Mouse (Mus musculus) G1E (cell line): ENCODE measurements at regions not wholly inside any gene's neighbourhood (a gene's known extent, or its start where the extent isn't known, plus 50 kb on each side); places are given as distances from the start of the nearest gene placed in this dataset.

ENCODE experiments used
- CTCF ChIP-seq: IDR thresholded peaks from 2 replicates; pipeline ENCODE4 v1.5.1; 2012; ENCODE audit warnings: low read depth, low read length, inconsistent platforms, mixed read lengths
- GATA1 ChIP-seq: IDR thresholded peaks from 2 replicates; pipeline ENCODE4 v1.6.1; 2012; ENCODE audit warnings: borderline replicate concordance, low read length, inconsistent platforms, mixed read lengths
- POLR2AphosphoS5 ChIP-seq: IDR thresholded peaks from 2 replicates; pipeline ENCODE4 v1.6.1; 2012; ENCODE audit warnings: low read depth, low read length, inconsistent platforms; ENCODE audit not compliant: insufficient replicate concordance
- TAL1 ChIP-seq: conservative IDR thresholded peaks from 2 replicates; pipeline ENCODE4 v1.6.1; 2012; ENCODE audit warnings: low read depth, low read length, inconsistent platforms, mixed read lengths

DNA sequence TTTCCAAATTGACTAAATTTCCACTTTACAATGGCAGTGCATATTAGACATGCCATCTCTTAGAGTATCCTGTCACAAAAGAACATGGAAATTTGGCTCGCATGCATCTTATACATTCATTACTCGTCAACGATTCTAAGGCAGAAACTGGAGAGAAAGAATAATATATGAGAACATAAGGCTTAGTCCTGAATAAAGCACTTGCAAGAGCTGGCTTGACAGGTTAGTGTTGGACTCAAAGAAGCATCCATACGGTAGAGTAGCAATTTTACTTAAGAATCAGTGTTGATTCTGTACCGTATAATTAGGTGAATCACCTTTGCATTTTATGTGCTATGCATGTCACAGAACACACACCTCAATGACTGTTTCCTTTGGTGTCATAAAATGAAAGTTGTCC, 1051.4 kb downstream of the Zpld1 start:
- TF ChIP-seq CTCF (no peak), POLR2AphosphoS5 (no peak), TAL1 (no peak), GATA1 (no peak)
